Mouse (Mus musculus): Measurements from ENCODE around the gene Slc25a45. TPM values are rescaled to one million over a fixed set of nuclear protein-coding genes. Genes with fewer than 3 reads are reported as not detected.
"Not testable (repeated sequence)": the region's sequence is repeated elsewhere in the genome, so short reads cannot be mapped to it uniquely, and the experiment has no call there.

Slc25a45 gene
- total RNA-seq, 2 experiments from 2014 or later = 4.9 to 19.0 TPM

GRCm38 (mm10) chr19:5851481-5851971 is 26.1 kb upstream of the Slc25a45 start:
- DNase-seq (ENCODE audit: low spot score in 2 of 2) = no peak

DNA sequence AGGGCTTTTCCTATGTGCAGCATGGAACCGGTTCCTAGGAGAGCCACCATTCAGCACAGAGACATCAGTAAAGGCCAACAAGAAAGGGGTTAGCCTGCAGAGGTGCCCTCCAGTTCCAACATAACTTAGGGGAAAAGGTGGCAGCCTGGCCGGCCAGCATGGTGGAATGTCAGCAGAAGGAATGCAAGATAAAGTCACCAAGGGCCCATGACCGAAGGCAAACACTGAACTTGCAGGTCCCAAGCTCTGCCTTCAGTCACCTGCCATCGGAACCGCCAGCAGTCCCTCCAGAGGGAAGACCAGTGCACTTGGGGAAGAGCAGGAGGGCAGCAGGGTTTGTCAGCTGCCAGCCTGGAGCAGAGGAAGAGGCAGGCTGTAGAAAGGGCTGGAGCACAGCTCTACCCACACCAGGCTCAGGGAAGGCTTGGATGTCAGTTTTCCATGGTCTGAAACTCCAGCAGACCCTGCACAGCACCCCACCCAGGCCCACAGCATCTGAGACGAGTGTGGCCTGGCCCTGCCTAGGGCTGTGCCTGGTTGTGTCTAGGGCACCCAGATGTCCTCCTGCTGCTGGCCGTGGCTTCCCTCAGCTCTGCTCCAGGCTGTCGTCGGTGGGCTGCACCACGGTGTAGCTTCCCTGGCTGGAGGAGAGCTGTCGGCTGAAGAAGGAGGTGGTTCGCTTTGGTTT is 25.4 kb upstream of the Slc25a45 start:
- no peak for DNase-seq (ENCODE audit: low spot score in 2 of 2)

DNA sequence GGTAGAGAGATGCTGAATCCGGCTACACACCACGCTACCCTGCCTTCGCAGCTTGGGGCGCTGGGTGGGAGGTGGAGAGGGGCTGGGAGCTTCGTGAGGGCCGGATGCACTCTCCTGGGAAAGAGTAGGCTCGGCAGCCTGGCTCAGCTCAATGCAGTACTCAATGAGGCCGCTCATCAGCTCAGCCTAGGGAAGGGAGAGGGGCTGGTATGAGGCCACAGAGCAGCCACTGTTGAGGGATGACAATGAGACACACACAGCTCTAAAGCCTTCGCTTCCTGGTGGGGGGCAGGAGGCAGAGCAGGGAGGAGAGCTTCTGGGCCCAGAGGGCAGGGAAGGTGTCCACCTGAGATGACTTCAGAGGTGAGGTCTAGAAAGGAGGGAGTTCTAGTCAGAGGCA is 21.0 kb upstream of the Slc25a45 start:
- DNase-seq (ENCODE audit: low spot score in 2 of 2) = no peak

GRCm38 (mm10) chr19:5862335-5863085 is 15.1 kb upstream of the Slc25a45 start:
- DNase-seq (ENCODE audit: low spot score in 2 of 2) = no peak

DNA sequence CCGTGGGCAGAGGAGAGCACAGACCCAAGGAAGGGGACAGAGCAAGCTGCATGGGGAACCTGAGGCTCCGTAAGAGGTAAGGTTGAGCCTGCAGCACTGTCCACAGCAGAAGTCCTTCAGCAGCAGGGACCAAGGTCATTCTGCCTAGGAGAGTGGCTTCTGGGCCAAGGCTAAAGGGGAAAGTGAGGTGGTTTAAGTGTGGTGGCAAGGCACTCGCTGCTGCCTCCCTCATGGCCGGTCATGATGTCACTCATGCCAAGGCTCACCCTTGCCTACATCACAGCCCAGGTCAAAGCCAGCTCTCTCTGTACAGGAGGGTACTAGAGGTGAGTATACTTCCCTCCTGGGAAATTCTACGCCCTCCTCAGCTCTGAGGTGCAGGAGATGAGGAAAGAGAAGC is 13.8 kb upstream of the Slc25a45 start:
- no peak for DNase-seq (ENCODE audit: low spot score in 2 of 2)

DNA sequence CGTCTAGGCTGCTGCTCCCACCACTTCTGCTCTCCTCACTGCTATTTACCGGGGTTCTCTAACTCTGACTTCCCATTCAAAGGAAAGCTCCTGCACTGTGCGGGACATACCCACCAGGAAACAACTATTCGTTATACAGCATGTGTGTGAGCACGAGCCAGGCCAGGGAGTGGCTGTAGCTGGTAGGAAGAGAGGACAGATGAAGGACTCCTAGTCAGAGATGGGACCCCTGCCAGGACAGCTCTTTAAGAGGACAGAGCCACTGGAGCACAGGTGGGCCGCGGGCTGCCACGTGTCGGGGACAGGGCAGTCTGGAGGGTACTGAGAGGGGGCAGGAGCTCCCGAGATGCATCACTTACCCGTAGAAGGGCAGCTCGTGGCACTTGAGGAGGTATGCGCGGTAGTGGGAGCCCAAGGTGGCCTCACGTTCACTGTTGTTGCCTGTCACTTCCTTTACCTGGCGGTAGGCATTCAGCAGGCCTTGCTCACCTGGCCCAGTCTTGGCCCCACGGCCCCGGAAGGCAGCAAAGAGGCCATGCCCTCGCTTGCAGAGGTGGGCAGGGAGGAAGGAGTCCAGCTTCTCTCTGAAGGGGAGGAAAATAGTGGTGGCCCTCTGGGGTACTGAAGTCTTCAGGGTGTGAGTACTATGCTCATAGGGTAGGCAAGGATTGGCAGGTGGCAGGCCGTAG is 12.8 kb upstream of the Slc25a45 start:
- DNase-seq (ENCODE audit: low spot score in 2 of 2) = no peak

GRCm38 (mm10) chr19:5868096-5868495 is 9.5 kb upstream of the Slc25a45 start:
- DNase-seq (ENCODE audit: low spot score in 2 of 2) = no peak

GRCm38 (mm10) chr19:5871273-5871672 is 6.3 kb upstream of the Slc25a45 start:
- no peak for DNase-seq (ENCODE audit: low spot score in 2 of 2)

DNA sequence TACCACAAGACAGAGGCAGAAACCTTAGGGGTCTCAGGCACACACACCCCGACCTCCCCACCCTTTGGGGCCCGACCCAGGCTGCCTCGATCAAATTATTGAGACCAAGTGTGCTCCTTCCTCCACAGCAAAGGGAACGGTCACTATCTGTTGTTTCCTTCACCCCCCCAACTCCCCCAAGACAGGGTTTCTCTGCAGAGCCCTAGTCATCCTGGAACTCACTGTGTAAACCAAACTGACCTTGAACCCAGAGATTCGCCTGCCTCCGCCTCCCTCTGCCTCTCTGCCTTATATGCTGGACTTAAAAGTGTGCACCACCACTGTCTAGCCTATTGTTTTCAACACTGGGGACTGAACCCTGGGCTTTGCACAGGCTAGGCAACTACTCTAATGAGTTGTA is 5.9 kb upstream of the Slc25a45 start:
- no peak for DNase-seq (ENCODE audit: low spot score in 2 of 2)

- no peak for DNase-seq (ENCODE audit: low spot score in 2 of 2)
Observed at GRCm38 (mm10) chr19:5872528-5872927, 5.1 kb upstream of the Slc25a45 start.

DNA sequence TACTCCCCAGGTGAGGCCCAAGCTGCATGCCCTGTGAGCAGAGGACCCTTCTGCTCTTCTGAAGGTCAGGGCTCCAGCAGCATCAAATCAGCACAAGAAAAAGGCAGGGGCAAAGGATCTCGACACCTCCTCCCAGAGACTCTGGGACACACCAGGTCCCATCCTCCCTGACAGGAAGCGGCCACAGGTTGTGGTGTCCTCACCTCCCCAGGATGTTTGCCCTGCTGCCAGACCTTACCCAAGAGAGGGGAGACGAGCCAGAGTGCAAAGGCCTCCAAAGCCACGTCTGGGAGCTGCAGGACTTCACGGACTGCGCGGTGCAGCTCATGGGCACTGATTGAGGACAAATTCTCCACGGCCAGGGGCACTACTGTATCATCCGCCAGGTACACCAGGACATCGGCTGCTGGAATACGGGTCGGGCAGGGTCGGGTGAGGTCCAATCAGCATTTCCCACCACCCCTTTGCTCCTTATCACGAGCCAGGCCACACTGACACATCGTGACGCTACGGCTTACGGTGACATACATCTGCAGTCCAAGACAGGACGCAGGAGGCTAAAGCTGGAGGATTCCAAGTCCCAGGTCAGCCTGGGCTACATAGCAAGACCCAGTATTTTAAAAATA is 4.6 kb upstream of the Slc25a45 start:
- no peak for DNase-seq (ENCODE audit: low spot score in 2 of 2)

DNA sequence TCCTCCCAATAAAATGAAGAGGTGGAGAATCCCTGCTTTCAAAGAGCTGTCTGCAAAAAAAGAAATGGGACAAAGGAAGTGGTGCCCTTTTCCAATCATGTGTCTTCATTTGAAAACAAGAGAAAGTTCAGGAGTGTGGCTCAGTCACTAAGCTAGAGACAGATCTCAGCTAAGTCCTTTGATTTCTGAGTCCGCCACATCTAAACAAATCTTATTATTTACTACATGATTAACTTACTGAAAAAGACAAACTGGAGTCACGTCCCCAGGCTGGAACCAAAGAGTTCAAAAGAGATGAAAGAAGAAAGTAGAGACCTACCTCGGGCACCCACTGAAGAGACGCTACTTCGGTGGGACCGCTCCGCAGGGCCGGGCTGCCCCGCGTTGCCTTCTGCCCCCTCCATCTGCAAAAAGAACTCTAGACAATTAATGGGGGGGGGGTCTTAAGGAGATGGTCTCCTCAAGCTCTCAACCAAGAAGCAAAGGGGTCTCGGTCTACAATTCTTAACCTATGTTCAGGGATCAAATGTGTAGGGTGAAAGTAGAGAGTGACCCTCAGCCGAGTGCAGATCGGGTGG is 3.1 kb upstream of the Slc25a45 start:
- no peak for DNase-seq (ENCODE audit: low spot score in 2 of 2)

DNA sequence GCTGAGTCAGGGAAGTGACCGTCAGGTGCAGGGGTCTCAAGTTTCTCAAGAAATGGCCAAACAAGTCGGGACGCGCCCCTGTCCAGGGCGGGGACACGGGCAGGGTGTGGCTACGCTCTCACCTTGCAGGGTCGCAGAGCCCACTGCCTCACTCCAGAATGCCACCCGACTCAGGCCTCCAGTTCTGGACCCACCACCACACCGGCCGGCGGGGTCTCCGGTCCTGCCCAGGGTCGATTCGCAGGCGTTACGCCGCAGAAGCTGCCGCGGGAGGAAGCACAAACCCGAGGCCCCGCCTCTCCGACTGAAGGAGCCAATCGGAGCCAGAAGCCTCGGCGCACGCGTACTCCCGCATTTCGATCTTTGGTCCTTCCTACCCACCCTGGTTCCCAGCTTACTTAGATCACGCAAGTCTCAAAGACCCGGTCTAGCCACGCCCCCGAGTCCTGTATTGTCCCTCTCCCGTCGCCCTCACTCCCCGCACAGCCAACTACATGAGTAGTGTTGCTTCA is 2.6 kb upstream of the Slc25a45 start, which contains the start of gene Frmd8:
TSS of gene Frmd8 (minus strand) at position 306 of the 512 bp plus-strand sequence.
- peak; percentile 90 to 91 for DNase-seq (ENCODE audit: low spot score in 2 of 2)

DNA sequence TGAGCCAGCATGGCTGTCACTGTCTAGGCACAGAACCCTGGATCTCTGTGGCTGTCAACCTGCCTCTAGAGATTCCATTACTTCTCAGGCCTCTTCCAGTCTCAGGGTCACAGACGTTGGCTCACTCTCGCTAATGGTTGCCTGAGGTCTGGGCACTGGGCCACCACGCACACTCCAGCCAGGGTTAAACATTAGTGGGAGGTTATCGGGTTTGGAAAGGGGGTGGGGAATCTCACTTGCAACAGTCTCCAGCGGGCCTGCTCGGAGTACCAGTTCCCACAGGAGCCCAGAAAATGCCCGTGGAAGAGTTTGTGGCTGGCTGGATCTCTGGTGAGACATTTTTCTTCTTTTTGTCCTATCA is 734 bp downstream of the Slc25a45 start:
- DNase-seq (ENCODE audit: low spot score in 2 of 2) = peak; percentile 53 to 69

DNA sequence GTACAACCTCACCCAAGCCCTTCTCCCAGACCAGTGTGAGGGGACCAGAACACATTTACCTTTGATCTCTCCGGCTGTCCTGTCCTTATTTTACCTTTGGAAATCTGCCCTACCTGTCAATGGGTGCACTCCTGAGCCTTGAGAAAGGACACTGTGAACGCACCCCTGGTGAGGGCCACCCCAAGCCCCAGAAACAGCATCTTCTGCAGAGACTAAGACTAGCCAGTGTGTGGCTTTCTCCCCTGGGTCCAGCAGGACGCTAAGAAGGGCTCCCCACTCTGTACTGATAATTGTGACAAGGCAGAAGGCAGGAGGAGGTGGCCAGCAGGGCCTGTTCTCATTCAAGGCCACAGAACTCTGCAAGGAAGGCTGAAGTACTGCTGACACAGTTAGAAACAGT is 1.3 kb downstream of the Slc25a45 start:
- no peak for DNase-seq (ENCODE audit: low spot score in 2 of 2)

DNA sequence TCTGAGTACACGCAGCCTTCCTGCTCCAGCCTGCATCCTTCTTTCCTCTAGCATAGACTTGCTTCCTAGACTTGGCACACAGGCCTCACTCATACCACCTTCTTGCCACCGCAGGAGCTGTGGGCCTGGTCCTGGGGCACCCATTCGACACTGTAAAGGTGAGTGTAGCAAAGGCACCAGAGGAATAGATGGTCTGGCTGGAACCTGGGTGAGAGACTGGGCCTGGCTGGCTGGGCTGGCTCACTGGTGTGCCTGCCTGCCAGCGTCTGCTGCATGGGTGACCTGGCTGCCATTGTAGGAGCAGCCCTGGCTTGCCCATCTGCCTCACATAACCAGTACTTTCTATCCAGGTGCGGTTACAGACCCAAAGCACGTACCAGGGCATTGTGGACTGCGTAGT is 2.1 kb downstream of the Slc25a45 start:
- DNase-seq (ENCODE audit: low spot score in 2 of 2) = no peak

DNA sequence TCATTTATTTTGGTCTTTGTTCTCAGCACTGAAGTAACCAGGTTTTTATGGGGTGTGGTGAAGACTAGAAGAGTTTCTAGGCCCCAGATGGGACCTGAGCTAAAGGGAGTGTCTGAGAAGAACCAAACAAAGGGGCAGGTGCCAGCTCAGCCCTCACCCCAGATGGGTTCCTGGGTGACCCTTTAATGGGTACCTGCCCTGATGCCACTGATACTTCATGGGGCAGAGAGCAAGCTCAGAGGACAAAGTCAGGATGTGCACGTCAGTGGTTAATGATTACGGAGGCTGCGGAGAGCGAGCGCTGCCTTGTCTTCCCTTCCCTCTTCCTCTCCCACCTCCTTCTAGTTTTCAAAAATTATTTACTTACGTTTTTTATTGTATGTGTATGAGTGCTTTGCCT is 3.5 kb downstream of the Slc25a45 start:
- DNase-seq (ENCODE audit: low spot score in 2 of 2) = no peak

DNA sequence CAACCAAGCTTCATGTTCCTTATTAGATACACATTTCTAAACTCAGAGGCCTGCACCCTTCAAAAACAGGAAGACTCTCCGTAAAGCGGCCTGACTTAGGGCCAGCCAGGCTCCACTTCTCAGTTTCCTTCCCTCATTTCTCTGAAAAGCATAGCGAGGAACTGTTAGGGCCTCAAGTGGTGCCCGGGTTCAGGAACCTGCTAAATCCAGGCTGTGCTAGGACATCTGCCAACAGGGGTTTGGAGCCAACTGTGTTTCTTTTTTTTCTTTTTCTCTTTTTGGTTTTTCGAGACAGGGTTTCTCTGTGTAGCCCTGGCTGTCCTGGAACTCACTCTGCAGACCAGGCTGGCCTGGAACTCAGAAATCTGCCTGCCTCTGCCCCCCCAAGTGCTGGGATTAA is 4.5 kb downstream of the Slc25a45 start:
- not testable (repeated sequence) for DNase-seq (ENCODE audit: low spot score in 2 of 2)

- peak in 1 of 2 experiments; percentile 14 for DNase-seq (ENCODE audit: low spot score in 2 of 2)
Observed at GRCm38 (mm10) chr19:5883935-5884334, 6.3 kb downstream of the Slc25a45 start.

- DNase-seq (ENCODE audit: low spot score in 2 of 2) = no peak
Observed at GRCm38 (mm10) chr19:5885838-5886237, 8.2 kb downstream of the Slc25a45 start.

Data from adrenal gland, adult 18-20 months (tissue).